Mouse (Mus musculus) right cerebral cortex, adult 2 months (tissue): ENCODE data around the gene 1700067K01Rik.

Source experiments
- DNase-seq, 2 experiments: peaks; one replicate each; pipeline ENCODE4 v3.0.0; 2021 to 2022; ENCODE audit warnings: low spot score in 2 of 2

Gene 1700067K01Rik

GRCm38 (mm10) chr8:84001281-84002000, at the start of gene 1700067K01Rik:
Gene 1700067K01Rik (plus strand): TSS chr8:84001502.
- no peak for DNase-seq

- no peak for DNase-seq
Measured at GRCm38 (mm10) chr8:83954749-83955105, 46.6 kb upstream of the 1700067K01Rik start.

- DNase-seq = peak; percentile 97 to 99
Measured at GRCm38 (mm10) chr8:83955106-83955957, 46.0 kb upstream of the 1700067K01Rik start, which contains the start of the genes Gm10644 and Asf1b. Gene Gm10644 (minus strand): TSS chr8:83955205. Gene Asf1b (plus strand): TSS chr8:83955507.

GRCm38 (mm10) chr8:83955958-83956218, 45.4 kb upstream of the 1700067K01Rik start:
- no peak for DNase-seq

- no peak for DNase-seq
Measured at GRCm38 (mm10) chr8:83956789-83957188, 44.5 kb upstream of the 1700067K01Rik start.

- DNase-seq = no peak
Measured at GRCm38 (mm10) chr8:83964015-83964765, 37.1 kb upstream of the 1700067K01Rik start.

GRCm38 (mm10) chr8:83967701-83968100, 33.6 kb upstream of the 1700067K01Rik start:
- no peak for DNase-seq

GRCm38 (mm10) chr8:83971121-83971520, 30.2 kb upstream of the 1700067K01Rik start:
- DNase-seq = no peak

GRCm38 (mm10) chr8:83971661-83972060, 29.6 kb upstream of the 1700067K01Rik start:
- DNase-seq = no peak

- DNase-seq = peak; percentile 99
Measured at GRCm38 (mm10) chr8:83972150-83973120, 28.9 kb upstream of the 1700067K01Rik start, which contains the start of gene Prkaca. Gene Prkaca (plus strand): TSS chr8:83972993.

- DNase-seq = no peak
Measured at GRCm38 (mm10) chr8:83973161-83974031, 27.9 kb upstream of the 1700067K01Rik start.

GRCm38 (mm10) chr8:83974521-83974920, 26.8 kb upstream of the 1700067K01Rik start:
- no peak for DNase-seq

- no peak for DNase-seq
Measured at GRCm38 (mm10) chr8:83976101-83976630, 25.1 kb upstream of the 1700067K01Rik start.

GRCm38 (mm10) chr8:83976779-83977350, 24.4 kb upstream of the 1700067K01Rik start:
- DNase-seq = no peak

- DNase-seq = no peak
Measured at GRCm38 (mm10) chr8:83977646-83978045, 23.7 kb upstream of the 1700067K01Rik start.

- DNase-seq = no peak
Measured at GRCm38 (mm10) chr8:83978200-83978599, 23.1 kb upstream of the 1700067K01Rik start.

- no peak for DNase-seq
Measured at GRCm38 (mm10) chr8:83980250-83980649, 21.1 kb upstream of the 1700067K01Rik start.

GRCm38 (mm10) chr8:83980845-83981244, 20.5 kb upstream of the 1700067K01Rik start:
- DNase-seq = no peak

- no peak for DNase-seq
Measured at GRCm38 (mm10) chr8:83981533-83981932, 19.8 kb upstream of the 1700067K01Rik start.
